Comparison of ENCODE assay signal across 17 mouse cellular contexts in genomic region chr12:48283818-48284217, GRCm38 (mm10).
"Had no signal": no experiment of that assay in that cellular context is flagged by ENCODE, and none has a peak within 500 bp of the region (broad histone marks: within the 10 kb centered on the region; RNA-seq: fewer than 3 reads in every experiment).

No protein-coding gene starts in this region.

- H3K4me3 ChIP-seq: kidney, embryonic 15.5 days; limb, embryonic 10.5 days; limb, embryonic 13.5 days; liver, embryonic 12.5 days; liver, embryonic 15.5 days; lung, embryonic 15.5 days; megakaryocyte, embryonic 14.5 days; midbrain, embryonic 10.5 days had no signal

- H3K9ac ChIP-seq: kidney, embryonic 15.5 days; limb, embryonic 13.5 days; liver, embryonic 12.5 days; liver, embryonic 15.5 days; lung, embryonic 15.5 days had no signal

- H3K27ac ChIP-seq: kidney, embryonic 15.5 days; limb, embryonic 10.5 days; limb, embryonic 13.5 days; liver, embryonic 12.5 days; liver, embryonic 15.5 days; lung, embryonic 15.5 days; midbrain, embryonic 10.5 days had no signal

- H3K4me1 ChIP-seq: kidney, embryonic 15.5 days; limb, embryonic 10.5 days; limb, embryonic 13.5 days; liver, embryonic 12.5 days; liver, embryonic 15.5 days; lung, embryonic 15.5 days; megakaryocyte, embryonic 14.5 days had no signal

- ATAC-seq: liver, embryonic 12.5 days had no signal

- H3K36me3 ChIP-seq: kidney, embryonic 15.5 days; limb, embryonic 10.5 days; limb, embryonic 13.5 days; liver, embryonic 12.5 days; liver, embryonic 15.5 days; lung, embryonic 15.5 days; midbrain, embryonic 10.5 days had no signal

- H3K9me3 ChIP-seq: kidney, embryonic 15.5 days; limb, embryonic 10.5 days; limb, embryonic 13.5 days; liver, embryonic 12.5 days; liver, embryonic 15.5 days; lung, embryonic 15.5 days; megakaryocyte, embryonic 14.5 days; midbrain, embryonic 10.5 days had no signal

- DNase-seq: kidney, adult 8-10 months; kidney, postnatal 10 days; kidney, postnatal 36 days; liver; lung, adult 18-20 months; lung, postnatal 10 days; lung, postnatal 36 days; thymus, adult 18-20 months; thymus, postnatal 36 days had no signal

- H3K4me2 ChIP-seq: kidney, embryonic 15.5 days; limb, embryonic 13.5 days; liver, embryonic 12.5 days; liver, embryonic 15.5 days; lung, embryonic 15.5 days had no signal

- H3K27me3 ChIP-seq: kidney, embryonic 15.5 days; limb, embryonic 13.5 days; liver, embryonic 12.5 days; liver, embryonic 15.5 days; lung, embryonic 15.5 days; megakaryocyte, embryonic 14.5 days had no signal
